Mouse (Mus musculus): ENCODE measurements at regions not wholly inside any gene's neighbourhood (a gene's known extent, or its start where the extent isn't known, plus 50 kb on each side); places are given as distances from the start of the nearest gene placed in this dataset.
A peak's percentile ranks its signal among the peaks of the same experiment; 100 is the strongest.

DNA sequence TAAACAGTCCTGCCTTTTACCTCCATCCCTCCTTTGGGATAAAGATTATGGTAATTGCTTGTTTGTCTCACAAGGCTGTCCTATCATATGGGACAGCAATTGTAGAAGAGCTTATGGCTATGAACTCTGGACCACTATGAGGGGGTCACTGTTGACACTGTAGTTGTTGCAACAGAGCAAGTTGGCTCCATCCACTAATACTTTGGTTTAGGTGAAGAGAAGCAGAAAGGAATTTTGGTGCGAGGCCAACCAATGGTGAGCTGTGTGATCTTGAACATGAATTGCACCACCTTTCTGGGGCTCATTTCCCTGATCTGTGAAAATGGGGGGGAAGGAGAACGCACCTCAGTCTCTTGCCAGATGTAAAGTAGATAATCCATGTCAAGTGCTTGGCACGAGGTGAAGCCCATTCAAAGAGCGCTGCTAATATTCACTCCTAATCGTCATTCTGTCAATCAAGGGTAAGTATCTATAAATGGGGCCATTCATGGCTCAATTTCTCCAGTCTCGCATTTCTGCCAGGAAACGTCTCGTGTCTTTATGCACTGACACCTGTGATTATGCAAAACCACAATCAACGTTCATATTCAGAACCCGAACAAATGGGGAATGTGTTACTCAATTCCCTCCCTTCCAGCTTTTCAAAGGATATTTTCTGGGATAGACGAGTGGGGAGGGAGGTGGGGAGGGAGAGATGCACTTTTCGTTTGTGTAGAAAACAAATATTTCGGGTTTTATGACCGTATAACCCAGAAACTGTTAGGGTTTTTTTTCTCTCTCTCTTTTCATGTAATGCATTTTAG, 133.3 kb upstream of the Jun start:
- no peak for DNase-seq (ENCODE audit: low spot score)

DNA sequence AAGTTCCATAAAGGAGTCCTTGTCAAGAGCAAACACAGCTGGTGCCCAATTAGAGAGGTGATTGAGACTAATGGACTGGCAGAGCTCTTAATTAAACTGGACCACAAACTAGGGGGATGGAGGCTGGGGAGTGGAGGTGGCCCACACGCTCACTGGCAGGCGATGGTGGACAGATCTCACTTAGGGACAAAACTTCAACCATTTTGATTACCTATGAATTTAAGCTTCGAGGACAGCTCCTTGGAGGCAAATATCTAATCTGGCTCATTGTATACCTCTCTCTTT, 133.8 kb upstream of the Jun start:
- DNase-seq (ENCODE audit: low spot score), result no peak

DNA sequence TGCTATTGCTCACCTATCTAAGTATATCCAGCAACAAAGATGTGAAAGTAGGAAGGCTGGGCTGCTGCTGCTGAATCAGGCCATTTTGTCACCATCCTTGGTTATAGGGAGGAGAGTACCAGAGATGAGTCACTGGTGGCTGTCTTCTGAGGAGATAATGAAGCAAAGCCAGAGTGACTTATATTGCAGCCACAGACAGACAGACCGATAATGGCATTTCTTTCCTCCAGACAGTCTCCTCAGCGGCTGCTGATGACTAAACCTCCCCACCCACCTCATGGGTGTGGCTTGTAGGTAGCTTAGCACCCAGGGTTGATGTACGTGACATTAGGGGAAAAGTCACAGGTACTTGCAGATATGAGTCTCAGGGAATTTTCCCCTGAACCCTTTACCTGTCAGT, 136.1 kb upstream of the Jun start:
- peak; percentile 14 for DNase-seq (ENCODE audit: low spot score)

DNA sequence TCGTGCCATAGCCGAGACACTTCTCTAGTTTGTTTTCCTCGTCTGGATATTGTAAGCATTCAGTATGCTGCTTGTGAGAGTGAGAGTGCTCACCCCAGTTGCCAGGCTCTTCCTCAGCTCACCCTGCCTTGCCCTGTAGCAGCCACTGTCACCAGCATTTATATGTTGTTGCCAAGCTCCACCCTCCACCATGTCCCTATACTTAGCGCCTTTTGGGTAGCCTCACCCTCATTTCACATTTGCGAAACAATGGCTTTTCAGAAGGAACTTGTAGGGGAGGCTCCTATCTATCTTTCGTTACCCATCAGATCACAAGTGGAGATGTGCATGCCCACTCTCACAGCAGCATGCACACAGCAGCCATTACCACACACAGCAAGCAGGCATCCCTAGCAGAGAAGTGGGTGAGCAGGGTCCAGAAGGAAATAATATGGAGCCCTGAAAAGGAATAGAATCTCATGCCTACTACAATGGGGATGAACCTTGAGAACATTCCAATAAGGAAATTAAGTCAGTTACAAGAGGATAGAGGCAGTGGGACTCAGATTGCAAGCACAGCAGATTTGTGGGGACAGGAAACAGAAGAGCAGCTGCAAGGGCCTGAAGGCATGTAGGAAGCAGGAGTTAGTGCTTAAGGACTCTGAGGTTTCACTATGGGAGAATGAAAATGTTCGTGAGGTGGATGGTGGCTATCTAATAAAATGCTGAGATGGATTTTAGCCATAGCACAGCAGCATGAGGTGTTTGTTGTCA, 139.8 kb upstream of the Jun start:
- no peak for DNase-seq (ENCODE audit: low spot score)

DNA sequence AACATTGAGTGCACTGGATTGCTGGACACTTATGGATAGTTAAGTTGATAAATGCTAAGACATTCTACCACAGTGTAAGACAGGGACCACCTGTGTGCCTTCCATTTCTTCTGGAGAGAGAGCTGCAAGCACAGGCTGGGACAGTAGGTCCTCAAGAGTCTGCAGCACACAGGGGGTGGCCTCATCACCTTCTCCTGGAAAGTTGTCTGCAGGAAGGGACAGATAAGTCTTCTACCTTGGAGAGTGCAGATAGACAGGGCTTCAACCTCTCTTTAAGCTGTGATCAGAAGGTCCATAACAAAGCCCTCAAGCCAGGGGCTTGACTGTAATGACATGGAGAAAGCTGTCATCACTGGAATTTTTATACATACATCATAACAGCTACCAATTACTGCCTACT, 140.5 kb upstream of the Jun start:
- DNase-seq (ENCODE audit: low spot score), result no peak

DNA sequence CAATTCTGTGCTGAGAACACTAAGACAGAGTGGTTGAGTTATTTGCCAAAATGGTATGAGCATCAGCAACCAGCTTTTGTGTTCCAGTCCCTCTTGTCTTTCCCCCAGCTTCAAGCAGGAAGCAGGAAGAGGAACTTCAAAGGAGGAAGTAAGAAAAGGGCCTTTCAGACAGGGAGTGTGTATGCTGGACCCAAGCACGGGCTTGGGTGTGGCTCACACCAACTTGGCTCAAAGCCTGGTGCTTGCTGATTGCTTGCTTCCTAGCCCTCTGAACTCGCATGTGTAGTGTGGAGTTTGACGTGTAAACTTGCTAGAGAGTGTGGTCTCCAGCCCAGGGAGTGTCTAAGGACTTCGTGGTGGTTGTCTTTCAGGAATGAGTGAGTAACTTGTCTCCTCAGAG, 141.0 kb upstream of the Jun start:
- DNase-seq (ENCODE audit: low spot score), result no peak

DNA sequence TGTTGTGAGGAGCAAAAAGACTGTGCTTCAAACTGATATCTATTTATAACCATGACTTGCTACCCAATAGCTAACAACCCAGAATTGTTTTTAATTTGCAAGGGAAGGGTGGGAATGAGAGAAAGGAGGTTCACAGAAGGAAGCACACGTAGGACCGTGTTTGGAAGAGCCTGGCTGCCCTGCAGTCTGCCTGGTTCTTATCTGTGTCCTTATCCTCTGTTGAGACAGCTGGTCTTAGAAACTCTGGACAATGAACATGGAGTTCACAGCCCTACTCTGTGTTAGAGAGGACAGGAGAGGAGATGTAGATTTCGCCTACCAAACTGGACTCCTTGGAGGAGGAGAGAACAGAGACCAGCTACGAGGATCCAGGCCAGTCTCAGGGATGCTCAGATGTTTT, 141.5 kb upstream of the Jun start:
- DNase-seq (ENCODE audit: low spot score), result no peak

DNA sequence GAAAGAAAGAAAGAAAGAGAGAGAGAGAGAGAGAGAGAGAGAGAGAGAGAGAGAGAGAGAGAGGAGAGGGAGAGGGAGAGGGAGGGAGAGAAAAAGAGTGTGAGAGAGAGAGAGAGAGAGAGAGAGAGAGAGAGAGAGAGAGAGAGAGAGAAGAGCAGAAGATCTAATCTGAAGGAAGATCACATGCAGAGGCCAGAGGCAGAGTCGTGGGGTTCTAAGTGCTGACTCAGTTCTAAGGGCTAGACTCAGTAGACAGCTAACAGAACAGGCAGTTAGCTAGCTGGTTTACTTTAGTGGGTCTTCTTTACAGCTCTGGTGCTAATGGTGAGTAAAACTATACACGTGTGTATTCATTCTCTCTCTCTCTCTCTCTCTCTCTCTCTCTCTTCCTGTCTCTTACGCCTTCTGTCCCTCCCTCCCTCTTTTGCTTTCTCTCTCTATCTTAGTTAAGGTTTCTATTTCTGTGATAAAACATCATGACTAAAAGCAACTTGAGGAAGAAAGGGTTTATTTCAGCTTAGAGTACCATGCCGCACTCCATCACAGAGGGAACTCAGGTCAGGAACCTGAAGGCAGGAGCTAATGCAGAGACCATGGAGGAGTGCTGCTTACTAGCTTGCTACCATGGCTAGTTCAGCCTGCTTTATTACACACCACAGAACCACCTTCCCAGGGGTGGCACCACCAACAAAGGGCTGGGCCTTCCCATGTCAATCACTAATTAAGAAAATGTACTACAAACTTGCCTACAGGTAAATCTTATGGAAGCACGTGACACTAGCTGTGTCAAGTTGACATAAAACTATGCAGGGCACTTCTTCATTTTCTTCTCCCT, 142.8 kb upstream of the Jun start:
- DNase-seq (ENCODE audit: low spot score), result no peak

DNA sequence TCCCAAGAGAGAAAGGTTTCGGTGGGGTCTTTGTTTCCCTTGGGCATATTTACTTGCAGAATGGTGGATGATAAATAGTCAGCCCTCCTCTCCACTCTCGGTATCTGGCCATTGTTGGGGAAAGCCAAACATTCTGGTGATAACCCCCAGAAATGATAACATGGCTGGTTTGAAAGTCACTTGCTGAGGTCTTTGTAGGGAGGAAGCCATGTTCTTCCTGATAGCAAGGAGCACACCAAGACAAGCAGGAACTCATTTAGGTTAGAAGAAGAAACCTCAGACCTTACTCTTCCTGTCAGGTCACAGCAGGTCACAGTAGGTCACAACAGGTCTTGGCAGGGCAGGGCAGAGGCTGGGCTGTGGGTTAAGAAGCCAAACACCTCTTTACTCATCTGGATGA, 144.1 kb upstream of the Jun start:
- DNase-seq (ENCODE audit: low spot score), result no peak

DNA sequence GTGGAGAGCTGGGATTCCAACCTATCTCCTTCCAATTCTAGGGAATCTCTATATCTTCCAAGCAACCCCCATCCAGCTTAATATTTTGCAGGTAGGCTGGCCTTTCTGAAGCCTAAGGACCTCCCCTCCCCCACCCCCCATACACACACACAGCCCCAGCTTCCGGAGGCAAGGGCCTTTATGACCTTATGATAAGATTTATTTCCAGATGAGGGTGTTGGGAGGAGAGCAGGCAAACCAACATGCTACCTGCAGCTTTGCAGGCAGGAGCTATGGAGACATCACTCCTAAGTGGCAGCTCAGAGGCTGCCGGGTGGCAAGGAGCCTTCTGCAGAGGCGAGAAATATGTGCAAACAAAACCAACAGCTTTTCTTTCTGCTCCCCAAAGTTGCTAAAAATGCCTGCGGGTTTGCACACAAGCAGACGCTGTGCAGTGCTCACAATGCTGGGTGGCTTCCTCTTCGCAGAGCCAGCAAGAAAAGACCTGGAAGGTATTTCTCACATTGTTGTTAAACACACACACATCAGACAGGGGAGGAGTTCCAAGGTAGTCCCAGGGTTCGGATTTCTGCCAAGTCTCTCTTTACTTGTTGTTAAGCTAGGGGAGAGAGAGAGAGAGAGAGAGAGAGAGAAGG, 145.2 kb upstream of the Jun start:
- no peak for DNase-seq (ENCODE audit: low spot score)

DNA sequence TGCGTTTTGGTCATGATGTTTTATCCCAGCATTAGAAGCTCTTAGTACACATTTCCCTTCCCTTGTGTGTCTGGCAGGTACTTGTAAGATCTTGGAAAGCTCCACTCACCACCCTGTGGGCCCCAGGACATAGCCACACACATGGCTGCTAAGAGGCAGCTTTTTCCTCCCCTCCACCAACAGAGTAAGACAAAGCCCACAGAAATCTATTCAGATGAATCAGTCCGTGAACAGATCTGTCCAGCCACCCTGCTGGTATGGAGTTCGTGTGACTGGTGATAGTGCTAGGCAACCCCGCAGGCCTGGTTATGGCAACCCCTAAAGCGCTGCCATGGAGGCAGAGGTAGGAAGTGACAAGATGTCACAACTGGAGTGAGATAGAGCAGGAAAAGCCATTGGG, 147.4 kb upstream of the Jun start:
- no peak for DNase-seq (ENCODE audit: low spot score)

DNA sequence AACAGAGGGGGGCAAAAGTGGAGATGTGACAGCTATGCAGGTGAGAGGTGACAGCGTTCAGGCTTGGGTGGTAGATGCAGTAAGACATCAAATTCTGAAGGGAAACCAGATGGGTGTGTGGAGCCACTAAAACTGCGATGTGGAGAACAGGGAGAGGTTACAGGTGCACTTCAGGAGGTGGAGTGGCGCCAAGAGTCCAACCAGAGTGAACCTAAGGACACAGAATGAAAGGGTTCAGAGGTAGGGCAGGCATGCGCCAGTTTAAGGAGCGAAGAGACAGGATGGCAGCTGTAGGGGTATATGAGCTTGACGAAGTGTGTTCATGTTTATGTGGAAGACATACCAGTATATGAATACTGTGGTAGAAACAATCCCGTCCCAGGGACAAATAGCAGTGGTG, 148.1 kb upstream of the Jun start:
- DNase-seq (ENCODE audit: low spot score), result no peak

DNA sequence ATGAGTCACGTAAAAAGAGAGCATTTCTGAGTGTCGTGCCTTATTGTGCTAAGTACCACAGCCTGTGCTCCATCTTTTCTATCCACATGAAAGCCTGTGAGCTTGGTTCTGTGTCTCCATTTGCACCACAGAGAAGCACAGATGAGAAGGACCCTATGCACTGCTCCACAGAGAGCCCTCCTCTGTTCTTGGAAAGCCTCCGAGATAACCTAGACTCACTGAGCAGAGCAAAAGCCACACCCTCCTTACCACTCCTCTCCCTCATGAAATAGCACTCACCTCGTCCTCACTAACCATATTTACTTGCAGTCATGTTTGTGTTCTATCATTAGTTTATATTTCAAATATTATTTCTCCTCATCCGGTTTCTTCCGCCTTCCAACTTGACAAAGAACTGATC, 150.5 kb upstream of the Jun start:
- no peak for DNase-seq (ENCODE audit: low spot score)

DNA sequence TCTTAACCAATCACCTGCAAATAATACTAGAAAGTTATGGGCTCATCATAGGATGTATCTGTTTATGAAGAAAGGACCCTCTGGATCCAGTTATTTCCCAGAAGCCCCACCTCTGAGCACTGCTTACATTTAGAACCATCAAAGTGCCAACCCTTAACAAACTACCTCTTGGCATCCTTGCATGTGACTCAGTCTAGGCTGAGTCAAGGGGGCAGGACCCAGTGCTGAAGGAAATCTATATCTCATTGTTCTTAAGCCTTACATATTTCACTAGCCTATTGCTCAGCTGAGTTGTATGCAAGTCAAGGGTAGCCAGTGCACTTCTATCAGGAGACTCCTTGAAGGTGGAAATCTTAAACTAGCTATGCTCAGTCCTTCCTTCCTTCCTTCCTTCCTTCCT, 151.6 kb upstream of the Jun start:
- no peak for DNase-seq (ENCODE audit: low spot score)

DNA sequence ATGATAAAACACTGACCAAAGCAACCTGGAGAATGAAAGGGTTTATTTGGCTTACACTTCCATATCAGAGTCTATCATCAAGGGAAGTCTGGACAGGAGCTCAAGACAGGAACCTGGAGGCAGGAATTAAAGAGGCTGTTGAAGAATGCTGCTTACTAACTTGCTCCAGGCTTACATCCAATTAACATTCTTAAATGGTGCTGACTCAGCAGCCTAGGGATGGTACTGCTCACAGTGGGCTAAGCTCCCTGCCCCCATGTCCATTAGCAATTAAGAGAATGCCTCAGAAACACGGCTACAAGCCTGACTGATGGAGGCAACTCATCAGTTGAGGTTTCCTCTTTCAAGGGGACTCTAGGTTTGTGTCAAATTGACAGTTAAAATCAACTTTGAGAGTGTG, 153.3 kb upstream of the Jun start:
- no peak for DNase-seq (ENCODE audit: low spot score)

DNA sequence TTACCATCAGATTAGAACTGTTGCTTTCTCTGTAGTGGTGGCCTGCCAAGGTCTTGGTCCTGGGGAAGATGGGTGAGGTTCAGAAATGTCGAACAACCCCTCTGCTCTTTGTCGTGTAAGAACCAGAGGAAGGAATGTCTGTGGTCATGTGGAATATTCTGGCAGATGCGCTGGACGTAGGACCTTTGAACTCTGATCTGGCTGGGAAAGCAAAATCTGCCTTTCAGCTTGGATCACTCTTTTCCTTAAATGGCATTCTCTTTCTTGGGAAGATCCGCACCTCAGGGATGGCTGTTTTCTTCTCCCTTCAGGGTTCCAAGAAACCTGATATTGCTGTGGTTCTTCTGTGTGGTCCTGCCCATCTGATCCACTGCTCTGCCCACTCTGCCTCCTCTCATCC, 155.8 kb upstream of the Jun start:
- no peak for DNase-seq (ENCODE audit: low spot score)

DNA sequence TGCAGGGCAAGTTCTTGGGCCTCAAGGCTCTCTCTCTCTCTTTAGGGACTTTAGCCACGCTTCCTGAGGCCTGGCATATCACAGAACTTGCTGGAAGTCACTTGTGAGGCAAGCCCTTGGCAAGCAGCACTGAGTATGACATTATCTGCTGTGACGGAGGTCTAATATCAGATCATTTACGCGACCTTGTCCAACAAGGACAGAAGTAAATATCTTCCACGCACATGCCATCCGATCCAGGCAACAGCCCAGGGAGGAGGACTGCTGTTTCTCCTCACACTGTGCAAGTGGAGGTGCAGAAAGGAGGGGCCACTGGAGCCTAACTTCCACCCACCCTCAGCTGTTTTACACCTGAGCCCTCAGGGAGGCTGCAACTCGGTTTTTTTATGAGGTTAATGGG, 156.8 kb upstream of the Jun start:
- no peak for DNase-seq (ENCODE audit: low spot score)

DNA sequence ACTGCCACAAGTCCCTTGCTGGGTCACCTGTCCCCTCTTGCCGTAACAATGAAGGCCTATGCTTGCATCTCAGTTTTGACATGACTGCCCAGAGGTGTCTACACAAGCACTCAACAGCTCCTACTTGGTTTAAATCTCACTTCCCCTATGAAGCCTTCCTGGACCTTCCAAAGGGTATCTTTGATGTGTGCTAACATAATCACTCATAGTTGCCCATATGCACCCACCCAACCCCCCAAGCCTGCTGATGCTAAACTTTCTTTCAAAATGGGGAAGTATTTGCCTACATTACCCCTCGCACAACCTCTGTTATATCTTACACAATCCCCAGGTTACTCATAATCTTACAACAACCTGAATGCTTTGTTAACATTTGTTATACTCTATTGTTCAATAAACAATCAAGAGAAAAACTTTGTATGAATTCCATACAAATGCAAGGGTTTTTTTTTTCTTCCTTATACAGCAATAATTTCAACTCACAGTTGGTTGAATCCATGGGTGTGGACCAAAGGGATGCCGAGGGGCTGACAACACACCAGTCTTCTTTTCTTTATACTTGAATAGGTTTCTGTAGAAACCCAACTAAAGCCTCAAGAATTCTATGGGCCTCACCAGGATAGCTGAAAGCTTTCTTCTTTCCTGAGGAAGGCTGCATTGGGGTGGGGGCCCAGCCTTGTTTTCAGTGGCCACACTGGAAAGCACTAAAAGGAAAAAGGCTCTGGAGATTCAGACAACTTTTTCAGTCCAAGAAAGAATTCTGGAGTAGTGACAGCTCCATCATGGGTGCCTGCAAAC, 157.5 kb upstream of the Jun start:
- DNase-seq (ENCODE audit: low spot score), result no peak

DNA sequence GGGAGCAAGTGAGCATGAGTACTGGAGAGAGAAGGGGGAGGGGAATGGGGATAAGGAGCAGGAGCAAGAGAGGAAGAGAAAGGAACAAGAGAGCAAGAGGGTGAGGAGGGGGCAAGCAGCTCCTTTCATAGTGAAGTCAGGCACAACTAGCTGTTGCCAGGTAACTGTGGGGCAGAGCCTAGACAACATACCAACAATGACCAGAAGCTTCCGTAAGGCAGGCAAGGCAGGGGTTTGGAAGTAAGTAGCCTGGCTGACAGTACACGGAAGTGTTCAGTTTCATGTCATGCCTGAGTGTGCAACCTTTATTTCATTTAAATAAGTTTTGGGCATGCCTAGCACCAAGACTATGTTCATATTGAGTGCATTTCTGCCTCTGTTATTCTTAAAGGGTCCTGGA, 160.5 kb upstream of the Jun start:
- no peak for DNase-seq (ENCODE audit: low spot score)

DNA sequence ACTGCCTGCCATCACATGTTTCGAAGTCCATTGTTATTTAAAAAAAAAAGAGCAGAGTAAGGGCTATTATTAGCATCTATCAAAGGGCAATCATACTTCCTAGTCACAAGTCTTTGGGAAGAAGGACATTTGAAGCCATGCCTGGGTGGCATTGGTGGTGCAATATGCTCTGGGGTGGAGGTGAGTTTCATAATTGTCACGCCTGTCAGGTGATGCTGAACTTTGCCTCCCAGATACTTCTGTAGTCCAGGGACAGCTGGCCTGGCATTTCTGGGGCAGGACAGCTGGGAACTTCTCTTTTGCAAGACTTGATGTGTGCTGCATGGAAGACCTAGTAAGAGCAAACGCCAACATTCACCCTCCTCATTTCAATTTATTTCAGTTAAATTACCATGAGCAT, 161.0 kb upstream of the Jun start:
- no peak for DNase-seq (ENCODE audit: low spot score)

DNA sequence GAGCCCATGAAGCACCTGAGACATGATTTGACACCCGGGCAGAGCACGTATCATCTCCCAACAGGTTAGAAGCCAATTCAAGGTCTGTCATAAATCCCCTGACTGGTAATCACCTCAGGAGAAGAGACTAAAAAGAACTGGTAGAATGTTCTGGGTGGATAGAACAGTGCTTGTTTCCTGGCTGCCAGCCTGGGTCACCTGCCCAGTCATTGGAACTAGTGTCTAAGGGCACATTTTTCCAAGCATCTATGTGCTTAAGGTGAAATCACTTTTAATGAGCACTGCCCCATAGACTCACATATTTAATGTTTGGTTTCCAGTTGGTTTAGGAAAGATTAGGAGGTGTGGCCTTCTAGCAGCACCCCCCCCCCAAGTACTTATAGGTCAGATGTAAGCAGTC, 162.0 kb upstream of the Jun start:
- DNase-seq (ENCODE audit: low spot score), result no peak

DNA sequence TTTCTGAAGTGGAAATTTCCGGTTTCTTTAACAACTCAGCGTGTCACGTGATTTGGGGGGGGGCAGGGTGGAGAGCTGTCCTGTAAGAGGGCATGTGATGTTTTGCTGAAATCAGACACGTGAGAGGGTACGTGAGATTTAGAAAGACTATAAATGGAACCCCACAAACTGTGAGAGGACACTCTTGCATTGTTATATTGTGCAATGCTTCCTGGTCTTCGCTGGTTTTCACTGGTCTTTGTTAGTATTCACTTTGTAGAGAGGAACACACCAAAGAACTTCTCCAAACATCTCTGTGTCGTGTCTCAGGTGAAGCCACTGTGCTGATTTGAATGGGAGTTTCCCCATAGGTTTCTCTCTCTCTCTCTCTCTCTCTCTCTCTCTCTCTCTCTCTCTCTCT, 163.2 kb upstream of the Jun start:
- DNase-seq (ENCODE audit: low spot score), result no peak
